Mouse (Mus musculus): Measurements from ENCODE around the gene Tspan18. TPM values are rescaled to one million over a fixed set of nuclear protein-coding genes. Genes with fewer than 3 reads are reported as not detected.

Tspan18 gene
- 1 to 10 TPM in 3 of 4 experiments, under 1 TPM in 1; 0.97 to 1.5 (median 1.4) TPM for total RNA-seq (2022)

- peak; percentile 17 to 36 for DNase-seq (ENCODE audit: low spot score in 2 of 2)
Observed at GRCm38 (mm10) chr2:93333817-93334731, at the start of gene Tspan18. Gene Tspan18 (minus strand): TSS chr2:93334505.

DNA sequence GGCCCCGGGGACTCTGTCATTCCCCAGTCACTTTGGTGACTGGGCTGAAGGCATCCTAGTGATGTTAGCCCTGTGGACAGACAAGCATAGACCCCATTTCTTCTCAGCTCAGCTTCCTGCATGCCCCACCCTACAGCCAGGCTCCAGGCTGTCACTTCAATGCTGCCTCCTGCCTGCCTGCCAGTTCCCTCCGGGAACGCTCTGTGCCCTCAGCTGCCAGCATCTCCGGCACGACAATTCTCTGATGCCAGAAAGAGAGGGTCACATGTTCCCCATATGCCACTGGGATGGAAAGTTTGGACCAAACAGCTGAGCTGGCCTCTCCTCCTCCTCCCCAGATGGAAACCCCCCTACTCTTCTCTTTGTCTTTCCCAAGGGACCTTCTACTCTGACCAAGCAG lies 49.5 kb upstream of the Tspan18 start:
- DNase-seq (ENCODE audit: low spot score in 2 of 2), result no peak

GRCm38 (mm10) chr2:93380680-93381089 lies 46.4 kb upstream of the Tspan18 start:
- DNase-seq (ENCODE audit: low spot score in 2 of 2), result no peak

DNA sequence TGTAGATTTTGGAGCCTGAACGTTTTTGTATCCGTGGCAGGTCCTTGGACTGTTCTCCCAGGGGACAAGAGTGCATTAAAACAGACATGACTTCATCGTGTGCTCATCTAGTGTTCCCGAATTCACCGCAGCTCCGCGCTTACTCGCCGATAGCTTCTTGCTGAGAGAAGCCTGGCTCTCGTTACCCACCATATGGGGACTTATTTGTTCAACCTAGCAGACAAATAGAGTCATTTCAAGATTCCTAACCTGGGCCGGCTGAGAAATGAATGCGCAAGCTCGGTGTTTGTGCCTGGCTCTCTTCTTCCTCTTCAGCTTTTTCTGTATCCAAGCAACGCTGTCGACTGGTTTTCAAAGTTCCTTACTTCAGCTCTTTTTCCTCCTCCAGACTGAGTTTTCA lies 43.5 kb upstream of the Tspan18 start:
- DNase-seq (ENCODE audit: low spot score in 2 of 2), result no peak

- no peak for DNase-seq (ENCODE audit: low spot score in 2 of 2)
Observed at GRCm38 (mm10) chr2:93377157-93377556, 42.9 kb upstream of the Tspan18 start.

GRCm38 (mm10) chr2:93372872-93373271 lies 38.6 kb upstream of the Tspan18 start:
- no peak for DNase-seq (ENCODE audit: low spot score in 2 of 2)

- no peak for DNase-seq (ENCODE audit: low spot score in 2 of 2)
Observed at GRCm38 (mm10) chr2:93372097-93372571, 37.8 kb upstream of the Tspan18 start.

DNA sequence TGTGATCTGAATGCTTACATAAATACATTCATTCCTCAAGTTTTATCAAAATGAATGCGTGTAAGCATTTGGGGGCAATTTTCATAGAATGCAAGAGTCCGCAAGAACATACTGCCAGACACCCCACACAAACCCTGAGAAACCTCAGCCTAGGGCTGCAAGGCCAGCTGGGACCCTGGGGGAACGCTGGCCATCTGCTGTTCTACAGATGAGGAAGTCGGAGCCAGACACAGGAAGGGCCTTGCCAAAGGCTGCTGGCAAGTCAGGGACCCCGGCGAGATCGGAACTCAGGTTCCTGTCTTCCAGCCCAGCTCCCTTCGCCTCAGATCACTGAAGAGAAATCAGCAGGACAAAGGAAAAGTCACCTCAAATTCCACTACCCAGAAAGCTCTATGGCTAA lies 34.6 kb upstream of the Tspan18 start:
- DNase-seq (ENCODE audit: low spot score in 2 of 2), result peak in 1 of 2 experiments; percentile 9

GRCm38 (mm10) chr2:93367962-93368361 lies 33.7 kb upstream of the Tspan18 start:
- DNase-seq (ENCODE audit: low spot score in 2 of 2), result no peak

DNA sequence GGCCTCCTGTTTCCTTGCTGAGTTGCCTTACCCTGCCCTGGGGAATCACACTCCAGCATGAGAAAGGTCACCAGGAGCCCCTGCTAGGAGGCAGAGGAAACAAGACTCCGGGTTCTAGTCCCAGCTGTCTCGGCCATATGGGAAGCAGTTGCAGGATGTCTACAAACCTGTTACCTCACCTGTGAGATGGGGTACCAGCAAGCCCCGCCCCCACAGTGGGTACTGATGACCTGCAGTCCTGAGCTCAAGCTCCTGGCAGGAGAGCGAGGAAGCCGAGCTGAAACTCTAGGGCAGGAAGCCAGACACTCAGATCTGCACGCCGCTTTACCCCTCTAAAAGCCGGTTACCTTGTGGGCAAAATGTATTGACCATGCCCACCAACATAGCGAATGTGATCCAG lies 31.1 kb upstream of the Tspan18 start:
- DNase-seq (ENCODE audit: low spot score in 2 of 2), result no peak

DNA sequence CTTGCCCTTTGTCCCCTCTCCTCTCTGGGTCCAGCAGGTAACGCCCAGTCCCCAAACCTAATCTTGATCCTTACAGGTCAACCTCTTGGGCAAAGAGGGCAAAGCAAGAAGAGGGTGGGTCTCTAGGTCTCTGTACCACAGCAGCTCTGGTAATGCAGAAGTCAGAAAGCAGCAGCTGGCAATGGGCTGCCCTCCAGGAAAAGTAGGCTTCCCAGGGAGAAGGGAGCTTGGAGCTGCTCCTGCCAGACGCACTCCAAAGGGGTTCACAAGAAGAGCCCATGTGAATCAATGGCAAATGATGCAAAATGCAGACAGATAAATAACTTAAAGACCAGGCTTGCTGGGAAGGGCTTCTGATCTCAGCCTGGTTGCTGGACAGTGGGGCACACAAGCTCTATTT lies 30.6 kb upstream of the Tspan18 start:
- DNase-seq (ENCODE audit: low spot score in 2 of 2), result no peak

- no peak for DNase-seq (ENCODE audit: low spot score in 2 of 2)
Observed at GRCm38 (mm10) chr2:93361454-93361853, 27.1 kb upstream of the Tspan18 start.

DNA sequence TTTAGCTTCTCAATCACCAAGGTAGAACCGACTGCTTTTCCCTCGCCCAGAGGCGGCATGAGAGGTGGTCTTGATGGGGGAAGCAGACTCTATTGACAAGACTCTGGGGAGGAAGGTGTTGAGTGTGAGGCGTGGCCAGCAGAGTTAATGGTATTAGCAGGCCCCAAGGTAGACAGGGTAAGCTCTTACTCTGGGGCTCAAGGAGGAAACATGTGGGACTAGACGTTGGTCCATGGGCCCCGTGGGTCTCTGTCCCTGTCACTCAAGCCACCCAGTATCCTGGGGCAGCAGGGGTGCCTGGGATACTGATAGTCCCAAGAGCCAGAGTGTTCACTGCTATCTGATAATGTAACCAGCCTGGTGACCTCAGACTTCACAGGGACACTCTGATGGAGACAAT lies 26.0 kb upstream of the Tspan18 start:
- no peak for DNase-seq (ENCODE audit: low spot score in 2 of 2)

DNA sequence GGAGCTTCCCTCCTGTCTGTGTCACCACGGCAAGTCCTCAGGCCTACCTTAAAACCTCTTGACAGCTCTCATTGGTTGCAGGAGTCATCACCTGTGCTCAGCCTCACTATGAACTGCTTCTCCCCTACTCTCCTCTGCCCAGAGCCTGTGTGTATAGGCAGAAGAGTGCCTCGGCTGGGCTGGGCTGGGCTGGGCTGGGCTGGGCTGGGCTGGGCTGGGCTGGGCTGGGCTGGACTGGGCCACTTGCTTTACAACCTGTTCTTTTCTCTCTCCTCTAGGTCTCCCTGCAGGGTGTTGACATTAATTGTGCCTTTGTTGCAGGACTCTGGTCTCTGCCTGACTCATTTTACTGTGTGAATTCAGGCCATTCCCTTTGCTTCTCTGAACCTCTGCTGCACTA lies 23.1 kb upstream of the Tspan18 start:
- DNase-seq (ENCODE audit: low spot score in 2 of 2), result no peak

GRCm38 (mm10) chr2:93355845-93356244 lies 21.5 kb upstream of the Tspan18 start:
- no peak for DNase-seq (ENCODE audit: low spot score in 2 of 2)

DNA sequence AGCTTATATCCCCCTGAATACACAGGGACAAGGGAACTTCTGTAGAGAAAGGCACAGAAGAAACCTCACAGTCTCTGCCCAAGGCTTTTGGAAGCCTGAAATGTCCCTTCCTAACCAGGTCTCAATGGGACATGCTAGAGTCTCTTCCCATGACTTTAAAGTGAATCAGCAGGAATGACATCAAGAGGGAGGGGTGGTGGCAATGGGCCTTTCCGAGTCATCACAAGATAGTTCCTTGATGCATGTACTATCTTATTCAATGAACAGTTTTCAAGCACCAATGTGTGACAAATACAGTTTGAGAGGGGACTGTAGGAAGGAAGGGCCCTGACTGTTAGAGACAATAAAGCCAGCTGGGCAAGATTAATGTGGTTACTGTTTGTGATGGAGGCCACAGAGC lies 20.3 kb upstream of the Tspan18 start:
- DNase-seq (ENCODE audit: low spot score in 2 of 2), result no peak

GRCm38 (mm10) chr2:93353725-93354124 lies 19.4 kb upstream of the Tspan18 start:
- no peak for DNase-seq (ENCODE audit: low spot score in 2 of 2)

GRCm38 (mm10) chr2:93352915-93353685 lies 18.8 kb upstream of the Tspan18 start:
- no peak for DNase-seq (ENCODE audit: low spot score in 2 of 2)

- no peak for DNase-seq (ENCODE audit: low spot score in 2 of 2)
Observed at GRCm38 (mm10) chr2:93351352-93351751, 17.0 kb upstream of the Tspan18 start.

- DNase-seq (ENCODE audit: low spot score in 2 of 2), result no peak
Observed at GRCm38 (mm10) chr2:93347018-93347417, 12.7 kb upstream of the Tspan18 start.

DNA sequence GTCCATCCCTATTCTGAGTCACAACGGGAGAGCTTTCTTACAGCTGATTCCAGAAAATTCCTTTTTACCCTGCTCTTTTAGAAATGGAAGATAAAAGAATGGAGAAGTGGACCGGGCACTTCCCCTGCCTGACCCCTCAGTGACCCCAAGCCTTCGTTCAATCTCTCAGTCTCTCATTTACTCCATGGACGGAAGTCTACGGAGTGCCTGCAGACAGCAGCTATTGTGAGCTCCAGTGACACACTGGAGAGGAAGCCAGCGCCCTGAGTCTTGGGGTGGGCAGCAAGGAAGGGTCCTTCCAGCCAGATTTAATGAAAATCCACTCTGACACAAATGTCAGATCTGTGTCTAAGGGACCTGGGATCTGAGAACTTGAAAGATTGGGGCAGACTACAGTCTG lies 12.3 kb upstream of the Tspan18 start:
- no peak for DNase-seq (ENCODE audit: low spot score in 2 of 2)

- DNase-seq (ENCODE audit: low spot score in 2 of 2), result no peak
Observed at GRCm38 (mm10) chr2:93345663-93346268, 11.5 kb upstream of the Tspan18 start.
